ENCODE assay signal across 12 mouse cellular contexts in the genomic region with DNA sequence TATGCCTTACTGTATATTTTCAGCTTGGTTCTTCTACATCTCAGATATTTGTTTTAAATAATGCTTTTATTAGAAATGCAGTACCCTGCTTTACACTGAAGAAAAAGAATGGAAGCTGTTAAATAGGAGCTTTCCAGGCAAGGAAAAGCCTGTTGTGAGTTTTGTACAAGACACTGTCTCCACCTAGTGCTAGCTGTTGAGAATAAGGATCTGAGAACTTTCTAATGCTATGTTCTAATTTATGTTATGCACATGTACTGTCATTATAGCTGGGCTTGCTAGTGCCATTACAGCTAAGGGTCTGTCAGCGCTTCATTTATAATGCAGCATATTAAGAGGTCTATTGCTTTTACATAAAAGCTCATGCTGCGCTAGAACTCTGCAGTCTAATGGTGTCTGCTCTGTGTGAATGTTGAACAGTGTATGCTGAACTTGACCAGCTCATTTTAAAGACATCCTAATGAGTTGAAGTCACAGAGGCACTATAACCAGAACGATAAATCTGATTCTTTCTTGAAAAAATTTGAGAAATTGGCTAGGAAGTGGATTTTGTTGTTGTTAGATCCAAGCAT.
A peak's percentile ranks its signal among the peaks of the same experiment; 100 is the strongest.
DNase-seq lines count a peak whose midpoint lies in the region; ATAC-seq and TF ChIP-seq lines count a peak whose summit lies in the region.
"Had no signal": no experiment of that assay in that cellular context is flagged by ENCODE, and none has a peak within 500 bp of the region (broad histone marks: within the 10 kb centered on the region; RNA-seq: fewer than 3 reads in every experiment).

No protein-coding gene starts in this region.

- H3K4me1 ChIP-seq in neural tube, embryonic 14.5 days (ENCODE audit: control insufficient read depth, insufficient read depth, low read length): no peaks in the 10 kb centered on the region
- no peaks in the 10 kb centered on the region for H3K4me1 ChIP-seq in hindbrain, embryonic 12.5 days
- H3K4me1 ChIP-seq in stomach, postnatal 0 days (replicated peaks; ENCODE audit: control insufficient read depth, insufficient read depth): no peaks in the 10 kb centered on the region
- H3K4me1 ChIP-seq: heart, embryonic 15.5 days had no signal

- H3K27me3 ChIP-seq in neural tube, embryonic 14.5 days (ENCODE audit: control insufficient read depth, insufficient read depth, low read length): no peaks in the 10 kb centered on the region
- no peaks in the 10 kb centered on the region for H3K27me3 ChIP-seq in hindbrain, embryonic 12.5 days
- H3K27me3 ChIP-seq in stomach, postnatal 0 days (ENCODE audit: control insufficient read depth, insufficient read depth, low read length): no peaks in the 10 kb centered on the region
- H3K27me3 ChIP-seq: heart, embryonic 15.5 days had no signal

- no peak overlapping the region for H3K4me3 ChIP-seq in neural tube, embryonic 14.5 days (ENCODE audit: low read depth, low read length)
- no peak overlapping the region for H3K4me3 ChIP-seq in hindbrain, embryonic 12.5 days
- no peak overlapping the region for H3K4me3 ChIP-seq in stomach, postnatal 0 days (ENCODE audit: low read depth, low read length)
- H3K4me3 ChIP-seq: gastrocnemius, adult 2 months; heart, embryonic 15.5 days had no signal

- ATAC-seq in frontal cortex, adult (ENCODE audit: low TSS enrichment): peak; percentile 84
- peak; percentile 71; the same call in 1 of the 2 replicates for ATAC-seq in neural tube, embryonic 14.5 days (ENCODE audit: low read depth)
- ATAC-seq in hindbrain, embryonic 12.5 days (ENCODE audit: low FRiP score): peak; percentile 40; the same call in 1 of the 2 replicates
- no peak for ATAC-seq in stomach, postnatal 0 days (ENCODE audit: low FRiP score, low TSS enrichment)
- ATAC-seq: CD4-positive, CD25-positive, alpha-beta regulatory T cell, adult 4 months had no signal

- no peaks in the 10 kb centered on the region for H3K36me3 ChIP-seq in neural tube, embryonic 14.5 days (ENCODE audit: control insufficient read depth, insufficient read depth, low read length)
- H3K36me3 ChIP-seq in hindbrain, embryonic 12.5 days: no peaks in the 10 kb centered on the region
- no peaks in the 10 kb centered on the region for H3K36me3 ChIP-seq in stomach, postnatal 0 days (ENCODE audit: control insufficient read depth, insufficient read depth, low read length)
- H3K36me3 ChIP-seq: heart, embryonic 15.5 days had no signal

- DNase-seq in frontal cortex, postnatal 10 days (ENCODE audit: low spot score in 2 of 2): no peak
- no peak for DNase-seq in neural tube, embryonic 10.5 days (ENCODE audit: extremely low spot score, low spot score)
- no peak for DNase-seq in stomach, postnatal 0 days (ENCODE audit: low spot score)
- DNase-seq in kidney, postnatal 10 days: no peak
- DNase-seq in gastrocnemius, adult 18-20 months (ENCODE audit: low spot score): no peak
- DNase-seq: gastrocnemius, adult 2 months; lung, adult 18-20 months had no signal

- WGBS in neural tube, embryonic 14.5 days: 71% methylated on average over 3 of the region's 3 CpGs
- 74% methylated on average over 3 of the region's 3 CpGs for WGBS in hindbrain, embryonic 12.5 days
- 78% methylated on average over 3 of the region's 3 CpGs for WGBS in stomach, postnatal 0 days

- H3K4me2 ChIP-seq in neural tube, embryonic 14.5 days (ENCODE audit: low read depth, low read length): no peak overlapping the region
- no peak overlapping the region for H3K4me2 ChIP-seq in hindbrain, embryonic 12.5 days (replicated peaks)
- no peak overlapping the region for H3K4me2 ChIP-seq in stomach, postnatal 0 days (replicated peaks; ENCODE audit: low read depth)
- H3K4me2 ChIP-seq: heart, embryonic 15.5 days had no signal

- H3K27ac ChIP-seq in neural tube, embryonic 14.5 days (ENCODE audit: low read depth, low read length): no peak overlapping the region
- H3K27ac ChIP-seq in hindbrain, embryonic 12.5 days: no peak overlapping the region
- no peak overlapping the region for H3K27ac ChIP-seq in stomach, postnatal 0 days (replicated peaks)
- H3K27ac ChIP-seq: gastrocnemius, adult 2 months; heart, embryonic 15.5 days had no signal

- TF ChIP-seq CTCF in stomach, postnatal 0 days (IDR thresholded peaks at IDR 0.05; ENCODE audit: low read depth): peak; percentile 57

- no peaks in the 10 kb centered on the region for H3K9me3 ChIP-seq in neural tube, embryonic 14.5 days (ENCODE audit: control insufficient read depth, low read length)
- H3K9me3 ChIP-seq in hindbrain, embryonic 12.5 days (replicated peaks): no peaks in the 10 kb centered on the region
- H3K9me3 ChIP-seq in stomach, postnatal 0 days (ENCODE audit: control insufficient read depth, low read length): no peaks in the 10 kb centered on the region
- H3K9me3 ChIP-seq: heart, embryonic 15.5 days had no signal

- H3K9ac ChIP-seq in neural tube, embryonic 14.5 days (replicated peaks; ENCODE audit: low read depth, low read length): no peak overlapping the region
- no peak overlapping the region for H3K9ac ChIP-seq in hindbrain, embryonic 12.5 days
- no peak overlapping the region for H3K9ac ChIP-seq in stomach, postnatal 0 days (ENCODE audit: low read length)
- H3K9ac ChIP-seq: heart, embryonic 15.5 days had no signal

- TF ChIP-seq EP300 in stomach, postnatal 0 days (optimal IDR thresholded peaks at IDR 0.05): no peak
